Mouse (Mus musculus) heart, postnatal 0 days (tissue): ENCODE measurements around the gene Palm3.

Experiments
- CTCF ChIP-seq: IDR thresholded peaks from 2 replicates; pipeline ENCODE4 v1.5.1; 2016; ENCODE audit warnings: antibody characterized with exemption, control low read depth, low read depth
- EP300 ChIP-seq: IDR thresholded peaks from 2 replicates; pipeline ENCODE4 v1.6.1; 2016; ENCODE audit warnings: antibody characterized with exemption, low read depth

DNA sequence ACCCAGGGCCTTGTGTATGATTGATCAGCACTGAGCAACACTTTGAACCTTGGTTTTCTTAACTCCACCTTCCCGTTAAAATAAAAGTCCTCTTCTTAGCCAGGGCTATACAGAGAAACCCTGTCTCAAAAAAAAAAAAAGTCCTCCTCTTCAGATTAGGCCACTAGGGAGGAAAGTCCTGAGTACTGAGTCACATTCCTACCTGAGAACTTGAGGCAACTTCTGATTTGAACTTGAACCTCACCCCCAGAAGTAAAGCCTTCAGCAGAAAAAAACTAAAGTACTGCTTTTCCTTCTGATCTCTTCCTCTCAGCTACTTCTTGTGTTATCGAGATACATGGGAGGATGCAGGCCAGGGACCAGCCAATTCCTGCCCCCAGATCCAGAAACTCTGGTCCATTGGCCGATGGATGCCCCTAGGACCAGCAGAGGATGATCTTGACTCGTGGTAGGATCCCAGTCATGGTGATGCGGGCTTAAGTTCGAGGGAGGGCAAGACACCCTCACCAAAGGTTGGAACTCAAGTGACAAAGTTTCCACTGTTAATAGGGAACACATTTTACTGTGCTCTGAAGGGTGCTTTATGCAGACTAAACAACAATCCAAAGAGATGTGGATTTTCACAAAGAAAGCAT lies 17.5 kb upstream of the Palm3 start:
- TF ChIP-seq CTCF (0 out of 2 replicates have a peak, but pooled peaks have one; percentile 7), EP300 (no peak)
